Mouse (Mus musculus): Measurements from ENCODE around the gene Ppil3.
A peak's percentile ranks its signal among the peaks of the same experiment; 100 is the strongest.

The Ppil3 gene

DNA sequence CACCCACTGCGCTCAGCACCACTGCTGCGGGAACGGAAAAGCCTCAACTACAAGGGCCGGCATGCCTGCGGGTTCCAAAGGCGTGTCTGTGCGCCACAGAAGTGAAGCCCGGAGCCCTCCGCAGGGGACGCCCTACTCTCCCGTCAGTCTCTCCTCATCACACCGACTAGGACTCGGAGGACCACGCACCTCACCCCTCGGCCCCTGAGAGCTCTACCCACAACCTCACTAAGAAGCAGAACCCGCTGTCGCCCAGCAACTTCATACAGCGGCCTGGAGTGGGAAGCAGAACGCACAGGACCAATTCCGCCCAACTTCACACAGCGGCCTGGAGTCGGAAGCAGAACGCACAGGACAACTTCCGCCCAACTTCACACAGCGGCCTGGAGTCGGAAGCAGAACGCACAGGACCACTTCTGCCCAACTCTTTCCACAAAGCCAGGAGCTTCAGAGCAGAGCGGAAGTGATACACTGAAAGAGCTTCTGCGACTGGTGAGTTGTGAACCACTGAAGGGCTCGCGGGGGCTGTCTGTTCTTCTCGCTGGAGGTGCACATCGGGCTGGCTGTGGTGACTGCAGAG lies at the start of gene Ppil3, which contains the start of gene Nif3l1:
Gene Ppil3, minus strand, starts transcription at position 344 of the 580 bp plus-strand sequence.
Gene Nif3l1, plus strand, starts transcription at position 9 of the 580 bp plus-strand sequence.
- peak; percentile 98 for ATAC-seq (ENCODE audit: low TSS enrichment)

GRCm38 (mm10) chr1:58482647-58483046 lies 37.4 kb upstream of the Ppil3 start:
- ATAC-seq (ENCODE audit: low TSS enrichment), result peak; percentile 76

GRCm38 (mm10) chr1:58475662-58476061 lies 30.4 kb upstream of the Ppil3 start:
- ATAC-seq (ENCODE audit: low TSS enrichment), result no peak

GRCm38 (mm10) chr1:58465561-58465960 lies 20.3 kb upstream of the Ppil3 start:
- ATAC-seq (ENCODE audit: low TSS enrichment), result no peak

DNA sequence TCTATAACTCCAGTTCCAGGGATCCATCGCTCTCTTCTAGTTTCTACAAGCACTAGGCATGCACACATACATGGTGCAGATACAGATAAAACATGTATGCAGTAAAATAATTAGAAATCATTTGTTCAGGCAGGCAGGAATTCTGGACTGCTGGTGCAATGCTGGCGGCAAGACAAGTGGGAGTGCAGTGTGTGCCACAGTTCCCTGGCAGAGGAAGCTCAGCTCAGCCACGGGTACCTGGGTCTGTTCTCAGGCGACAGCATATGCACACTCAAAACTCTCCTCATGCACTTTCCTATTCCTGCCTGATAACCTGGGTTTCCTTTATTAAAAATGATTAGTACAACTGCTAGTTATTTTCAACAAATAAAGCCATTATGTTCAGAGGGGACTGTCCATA lies 19.8 kb upstream of the Ppil3 start:
- peak; percentile 82 for ATAC-seq (ENCODE audit: low TSS enrichment)

DNA sequence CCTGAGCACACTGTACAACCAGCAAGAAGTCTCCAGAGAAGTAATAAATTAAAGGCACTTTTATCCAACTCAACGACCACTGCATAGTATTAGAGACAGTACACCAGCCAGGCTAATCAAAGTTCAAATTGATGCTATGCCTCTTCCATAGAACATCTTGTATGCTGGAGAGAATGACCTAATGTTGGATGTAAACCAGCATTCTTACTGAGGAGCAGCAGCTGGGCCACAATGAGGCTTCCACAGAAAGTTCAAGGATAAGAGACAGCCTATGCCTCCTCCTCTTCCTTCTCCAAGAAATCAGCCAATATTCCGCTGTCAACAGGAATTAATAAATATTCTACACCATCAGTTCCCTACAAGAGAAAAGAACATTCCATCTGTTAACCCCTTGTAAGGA lies 18.6 kb upstream of the Ppil3 start:
- no peak for ATAC-seq (ENCODE audit: low TSS enrichment)

- ATAC-seq (ENCODE audit: low TSS enrichment), result no peak
Observed at GRCm38 (mm10) chr1:58460566-58460965, 15.3 kb upstream of the Ppil3 start.

GRCm38 (mm10) chr1:58458867-58459266 lies 13.6 kb upstream of the Ppil3 start:
- ATAC-seq (ENCODE audit: low TSS enrichment), result peak; percentile 53; the same call in 1 of the 2 replicates

DNA sequence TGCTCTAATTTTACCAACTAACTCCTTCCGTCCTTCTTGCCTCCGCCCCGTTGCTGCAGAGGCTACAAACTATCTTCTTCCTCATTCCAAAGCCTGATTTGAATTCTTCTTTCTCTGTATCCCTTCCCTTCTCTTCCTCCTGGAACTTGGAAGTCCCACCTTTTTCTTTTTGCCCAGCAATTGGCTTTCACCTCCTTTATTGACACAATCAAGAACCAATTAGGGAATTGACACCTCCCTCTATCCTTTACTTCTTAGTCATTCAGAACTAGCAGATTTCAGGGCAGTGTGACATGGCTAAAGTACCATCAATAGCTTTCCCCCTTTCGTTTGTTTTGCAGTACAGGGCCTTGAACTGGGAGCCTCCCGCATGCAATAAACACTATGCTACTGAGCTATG lies 12.9 kb upstream of the Ppil3 start:
- ATAC-seq (ENCODE audit: low TSS enrichment), result no peak

DNA sequence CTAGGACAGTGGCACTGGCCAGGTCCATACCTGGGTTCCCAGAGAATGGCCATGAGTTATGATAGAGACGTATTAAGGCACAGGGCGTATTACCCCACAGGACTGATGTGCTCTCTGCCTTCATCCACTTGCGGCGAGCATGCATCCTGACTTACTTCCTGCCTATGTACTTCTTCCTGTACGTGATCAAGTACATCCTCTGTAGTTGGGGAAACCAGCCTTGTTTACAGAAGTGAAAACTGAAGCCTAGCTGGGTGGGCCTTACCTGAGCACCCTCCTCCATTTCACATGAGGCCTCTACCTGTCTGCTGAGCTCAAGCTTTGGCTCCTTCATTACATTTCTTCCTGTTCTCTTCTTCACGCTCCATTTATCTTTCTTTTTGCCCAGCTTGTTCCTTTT lies 9.0 kb upstream of the Ppil3 start:
- no peak for ATAC-seq (ENCODE audit: low TSS enrichment)

GRCm38 (mm10) chr1:58448396-58448795 lies 3.1 kb upstream of the Ppil3 start:
- no peak for ATAC-seq (ENCODE audit: low TSS enrichment)

DNA sequence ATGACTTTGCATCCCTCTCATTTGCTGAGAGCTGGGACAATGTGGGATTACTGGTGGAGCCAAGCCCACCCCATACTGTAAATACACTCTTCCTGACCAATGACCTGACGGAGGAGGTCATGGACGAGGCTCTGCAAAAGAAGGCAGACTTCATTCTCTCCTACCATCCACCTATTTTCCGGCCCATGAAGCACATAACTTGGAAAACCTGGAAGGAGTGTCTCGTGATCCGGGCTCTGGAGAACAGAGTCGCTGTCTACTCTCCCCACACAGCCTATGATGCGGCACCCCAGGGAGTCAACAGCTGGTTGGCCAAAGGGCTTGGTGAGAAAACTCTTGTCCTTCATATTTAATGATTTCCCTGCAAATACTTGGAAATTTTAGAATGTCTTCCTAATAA lies 2.5 kb upstream of the Ppil3 start:
- no peak for ATAC-seq (ENCODE audit: low TSS enrichment)

DNA sequence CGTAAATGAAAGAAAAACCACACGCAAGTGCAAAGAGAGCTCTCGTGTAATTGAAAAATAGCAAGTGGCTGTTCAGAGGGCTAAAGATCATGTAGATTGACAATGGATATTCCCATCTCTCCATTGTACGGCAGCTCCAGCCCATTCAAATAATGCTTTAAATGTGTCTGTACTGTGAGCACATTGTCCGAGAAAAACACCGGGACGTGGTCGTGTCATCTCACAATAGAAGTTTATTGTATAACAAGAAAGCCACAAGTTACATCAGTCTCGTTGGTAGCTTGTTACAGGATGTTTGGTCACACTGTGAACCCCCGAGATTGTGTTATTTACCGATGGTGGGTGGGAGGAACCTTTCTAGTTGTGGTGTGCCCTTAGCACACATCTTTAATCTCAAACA lies 575 bp upstream of the Ppil3 start:
- ATAC-seq (ENCODE audit: low TSS enrichment), result peak; percentile 11

DNA sequence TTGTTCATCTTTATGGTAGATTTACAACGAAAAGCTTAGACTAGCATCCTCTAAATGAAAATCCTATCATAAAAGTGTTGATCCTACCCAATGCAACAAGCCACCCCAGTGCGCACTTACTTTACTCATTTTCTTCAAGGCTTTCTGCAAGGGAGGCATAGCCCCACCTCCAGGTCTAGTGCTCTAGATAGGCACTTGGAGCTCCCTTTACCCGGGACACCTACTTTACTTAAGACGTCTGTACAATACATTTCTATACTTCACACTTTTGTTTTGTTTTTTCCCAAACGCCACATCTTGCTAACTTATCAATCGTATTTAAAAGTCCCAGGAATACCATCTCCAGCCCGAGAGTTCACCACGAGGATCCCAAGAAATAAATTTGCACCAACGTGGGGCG lies 595 bp downstream of the Ppil3 start:
- no peak for ATAC-seq (ENCODE audit: low TSS enrichment)

- no peak for ATAC-seq (ENCODE audit: low TSS enrichment)
Observed at GRCm38 (mm10) chr1:58424551-58424950, 20.7 kb downstream of the Ppil3 start.

GRCm38 (mm10) chr1:58423371-58424248 lies 21.7 kb downstream of the Ppil3 start, which contains the start of gene Clk1:
Gene Clk1 (minus strand): TSS chr1:58424066.
- peak; percentile 91 for ATAC-seq (ENCODE audit: low TSS enrichment)

- peak; percentile 22; the same call in 1 of the 2 replicates for ATAC-seq (ENCODE audit: low TSS enrichment)
Observed at GRCm38 (mm10) chr1:58422879-58423278, 22.4 kb downstream of the Ppil3 start.

DNA sequence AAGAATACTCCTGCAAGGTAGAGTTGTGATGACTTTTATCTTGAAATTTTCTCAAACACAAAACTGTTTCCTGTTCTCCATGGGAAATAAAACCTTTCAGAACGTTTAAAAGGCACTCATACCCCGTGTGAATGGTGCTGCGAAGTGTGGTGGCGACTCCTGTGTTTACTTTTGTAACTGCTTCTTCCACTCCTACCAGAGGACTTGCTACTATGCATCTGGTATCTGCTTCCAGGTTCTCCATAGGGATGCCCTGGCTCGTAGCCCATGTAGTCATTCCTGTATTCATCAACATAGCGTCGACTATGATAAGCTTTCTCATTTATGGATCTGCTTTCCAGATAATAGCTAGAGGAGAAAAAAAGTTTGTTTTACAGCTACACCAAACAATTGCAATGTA lies 24.3 kb downstream of the Ppil3 start:
- no peak for ATAC-seq (ENCODE audit: low TSS enrichment)

DNA sequence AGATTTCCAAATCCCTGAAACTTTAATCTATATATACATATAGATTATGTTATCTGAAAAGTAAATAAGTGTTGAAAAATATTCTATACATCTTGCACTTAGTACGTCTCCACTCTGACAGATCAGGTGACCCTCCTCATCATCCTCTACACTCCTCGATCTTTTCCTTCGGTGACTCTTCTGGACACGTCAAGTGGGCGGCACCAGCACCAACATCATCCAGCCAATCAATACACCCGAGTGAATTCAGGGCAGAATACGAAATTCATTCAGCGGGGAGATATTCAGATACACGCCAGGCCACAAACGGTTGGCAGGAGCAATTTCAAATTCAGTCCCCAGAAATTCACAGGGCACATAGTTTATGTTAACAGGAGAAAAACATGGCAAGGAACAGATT lies 25.3 kb downstream of the Ppil3 start:
- no peak for ATAC-seq (ENCODE audit: low TSS enrichment)

DNA sequence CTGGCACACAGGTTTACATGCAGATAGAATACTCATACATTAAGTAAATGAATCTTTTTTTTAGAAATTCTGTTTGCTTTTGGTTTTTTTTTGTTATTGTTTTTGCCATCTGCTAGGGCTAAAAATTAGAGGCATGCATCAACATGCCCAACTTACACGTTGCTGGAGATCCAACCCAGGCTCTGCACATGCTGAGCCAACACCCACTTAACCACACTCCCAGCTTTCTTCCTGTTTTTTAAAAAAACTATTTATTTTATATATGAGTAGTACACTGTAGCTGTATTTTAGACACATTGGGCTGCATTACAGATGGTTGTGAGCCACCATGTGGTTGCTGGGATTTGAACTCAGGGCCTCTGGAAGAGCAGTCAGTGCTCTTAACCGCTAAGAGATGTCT lies 29.2 kb downstream of the Ppil3 start:
- no peak for ATAC-seq (ENCODE audit: low TSS enrichment)

DNA sequence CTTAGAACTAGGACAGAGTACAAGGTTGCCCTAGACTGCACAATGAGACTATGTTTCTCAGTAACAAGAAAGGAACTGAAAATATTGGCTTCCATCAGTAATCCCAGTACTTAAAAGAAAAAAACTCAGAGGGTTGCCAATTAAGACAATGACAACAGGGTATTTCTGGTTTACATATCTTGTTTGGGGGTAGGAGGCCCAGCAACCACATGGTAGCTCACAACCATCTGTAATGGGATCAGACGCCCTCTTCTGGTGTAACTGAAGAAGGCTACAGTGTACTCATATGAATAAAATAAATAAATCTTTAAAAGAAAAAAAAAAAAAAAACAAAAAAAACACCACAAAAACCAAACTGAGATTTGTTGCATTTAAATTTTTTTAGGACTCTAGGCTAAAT lies 29.8 kb downstream of the Ppil3 start:
- no peak for ATAC-seq (ENCODE audit: low TSS enrichment)

DNA sequence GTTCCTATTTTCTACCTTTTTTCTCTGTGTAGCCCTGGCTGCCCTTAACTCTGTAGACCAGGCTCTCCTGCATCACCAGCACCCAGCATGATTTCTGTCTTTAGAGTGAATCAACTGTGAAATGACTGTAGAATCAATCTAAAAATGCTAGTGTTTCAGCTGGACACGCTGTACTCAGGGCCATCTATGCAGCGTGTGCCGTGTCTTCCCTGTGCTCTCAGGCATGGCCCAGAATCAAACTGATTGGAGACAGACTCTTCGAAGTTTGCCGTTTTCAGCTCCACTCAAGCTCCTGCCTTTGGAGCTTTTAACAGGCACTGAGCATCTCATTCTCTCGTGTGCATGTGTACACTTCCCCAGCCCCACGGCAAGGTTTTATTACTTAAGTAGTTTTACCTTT lies 34.5 kb downstream of the Ppil3 start:
- 0 out of 2 replicates have a peak, but pooled peaks have one; percentile 1 for ATAC-seq (ENCODE audit: low TSS enrichment)

DNA sequence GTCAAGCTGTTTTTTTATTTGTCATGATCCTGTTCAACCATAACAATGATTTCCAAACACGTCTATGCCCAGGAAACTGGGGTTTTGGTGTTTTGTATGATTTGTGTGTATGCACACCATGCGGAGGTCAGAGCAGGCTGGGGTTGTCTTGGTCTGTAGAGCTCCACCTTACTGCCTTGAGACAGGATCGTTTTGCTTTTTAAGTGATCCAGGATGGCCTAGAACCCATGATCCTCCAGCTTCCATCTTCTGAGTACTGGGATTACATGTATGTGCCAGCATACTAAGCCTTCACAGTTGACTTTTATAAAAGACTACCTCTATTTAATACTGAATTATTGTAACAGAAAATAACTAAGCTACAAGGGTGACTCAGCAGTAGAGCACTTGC lies 35.1 kb downstream of the Ppil3 start:
- peak; percentile 21; the same call in 1 of the 2 replicates for ATAC-seq (ENCODE audit: low TSS enrichment)

Data from frontal cortex, adult (tissue).